Mouse (Mus musculus) heart, postnatal 0 days (tissue): ENCODE data around the gene Mast4.

Source experiments
- CTCF ChIP-seq: IDR thresholded peaks from 2 replicates; pipeline ENCODE4 v1.5.1; 2016; ENCODE audit warnings: antibody characterized with exemption, control low read depth, low read depth
- EP300 ChIP-seq: IDR thresholded peaks from 2 replicates; pipeline ENCODE4 v1.6.1; 2016; ENCODE audit warnings: antibody characterized with exemption, low read depth

- TF ChIP-seq CTCF (no peak), EP300 (no peak)
Observed at GRCm38 (mm10) chr13:103333601-103334391, 501 bp downstream of the Mast4 start.
